Mouse (Mus musculus) limb, embryonic 12.5 days (tissue): Measurements from ENCODE around the gene Slc37a4. TPM values are rescaled to one million over a fixed set of nuclear protein-coding genes. Genes with fewer than 3 reads are reported as not detected.
"Not testable (repeated sequence)": the region's sequence is repeated elsewhere in the genome, so short reads cannot be mapped to it uniquely, and the experiment has no call there.

Experiments used
- ATAC-seq: fragments of 200-750 bp; cut with Nextera tagmentation; 2 replicates; pipeline ENCODE4 v1.8.0; 2017; ENCODE audit warnings: low read depth, moderate TSS enrichment; ENCODE audit not compliant: insufficient number of reproducible peaks, insufficient read depth, low FRiP score, low TSS enrichment
- H3K27ac ChIP-seq: fragments of 300-500 bp; sonication (generic); 2 replicates; pipeline ENCODE4 v1.5.1; 2016; ENCODE audit warnings: mild to moderate bottlenecking, moderate library complexity
- H3K27me3 ChIP-seq: fragments of 300-500 bp; sonication (generic); 2 replicates; pipeline ENCODE4 v1.6.1; 2016; ENCODE audit warnings: mild to moderate bottlenecking, moderate library complexity
- H3K36me3 ChIP-seq: fragments of 300-500 bp; sonication (generic); 2 replicates; pipeline ENCODE4 v1.6.1; 2016; ENCODE audit warnings: mild to moderate bottlenecking, moderate library complexity
- H3K4me1 ChIP-seq: fragments of 300-500 bp; sonication (generic); replicated peaks from 2 replicates; pipeline ENCODE4 v1.6.1; 2016
- H3K4me2 ChIP-seq: fragments of 300-500 bp; sonication (generic); 2 replicates; pipeline ENCODE4 v1.6.1; 2016; ENCODE audit warnings: mild to moderate bottlenecking, moderate library complexity
- H3K4me3 ChIP-seq: fragments of 300-500 bp; sonication (generic); replicated peaks from 2 replicates; pipeline ENCODE4 v1.5.1; 2016; ENCODE audit warnings: mild to moderate bottlenecking
- H3K9ac ChIP-seq: fragments of 300-500 bp; sonication (generic); replicated peaks from 2 replicates; pipeline ENCODE4 v1.6.1; 2016; ENCODE audit warnings: mild to moderate bottlenecking, moderate library complexity
- H3K9me3 ChIP-seq: fragments of 300-500 bp; sonication (generic); 2 replicates; pipeline ENCODE4 v1.6.1; 2016; ENCODE audit warnings: mild to moderate bottlenecking, moderate library complexity
- WGBS: fragments of 180-500 bp; shearing (Covaris S2); methylation state at CpG from one replicate; pipeline ENCODE4 v1.1.7; 2016; 5-methylcytosine and 5-hydroxymethylcytosine counted together
- microRNA-seq: library from miRNA; unstranded; fragments of <30 nt; microRNA quantifications from one replicate; pipeline ENCODE4, GENCODE M21; 2017
- polyA plus RNA-seq: library from polyadenylated mRNA; unstranded; fragments of >200 nt; fragmentation: Nextera tagmentation; extraction: Ambion mirVana; gene quantifications from 2 replicates; pipeline ENCODE4 v1.2.1, GENCODE M21; 2016

Gene Slc37a4
- polyA plus RNA-seq, 1 experiment from 2014 or later, result 11.1 TPM

DNA sequence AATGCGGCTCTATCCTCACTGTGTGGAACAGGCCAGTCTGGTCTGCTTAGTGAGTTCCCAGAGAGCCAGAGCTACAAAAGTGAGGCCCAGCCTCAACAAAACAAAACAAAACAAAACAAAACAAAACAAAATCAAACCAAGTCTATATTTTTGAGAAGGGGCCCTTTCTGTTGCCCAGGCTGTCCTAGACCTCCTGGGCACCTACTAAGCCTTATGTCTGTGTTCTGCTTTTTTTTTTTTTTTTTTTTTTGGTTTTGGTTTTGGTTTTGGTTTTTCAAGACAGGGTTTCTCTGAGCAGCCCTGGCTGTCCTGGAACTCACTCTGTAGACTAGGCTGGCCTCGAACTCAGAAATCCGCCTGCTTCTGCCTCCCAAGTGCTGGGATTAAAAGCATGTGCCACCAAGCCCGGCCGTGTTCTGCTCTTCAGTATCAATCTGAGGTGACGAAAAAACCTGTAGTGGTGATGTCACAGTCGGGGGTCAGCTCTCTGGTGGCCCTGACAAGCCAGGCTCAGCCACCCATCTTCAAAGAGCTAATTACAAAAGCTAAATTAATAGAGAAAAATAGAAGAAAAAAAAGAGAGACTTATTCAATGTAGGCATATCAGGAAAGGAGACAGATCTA, 47.9 kb downstream of the Slc37a4 start:
- not testable (repeated sequence) for H3K4me3 ChIP-seq, H3K36me3 ChIP-seq, H3K27me3 ChIP-seq, H3K4me2 ChIP-seq, H3K4me1 ChIP-seq, H3K9ac ChIP-seq, H3K27ac ChIP-seq, ATAC-seq, H3K9me3 ChIP-seq
- WGBS, result 83% methylated on average over 7 of the region's 7 CpGs

DNA sequence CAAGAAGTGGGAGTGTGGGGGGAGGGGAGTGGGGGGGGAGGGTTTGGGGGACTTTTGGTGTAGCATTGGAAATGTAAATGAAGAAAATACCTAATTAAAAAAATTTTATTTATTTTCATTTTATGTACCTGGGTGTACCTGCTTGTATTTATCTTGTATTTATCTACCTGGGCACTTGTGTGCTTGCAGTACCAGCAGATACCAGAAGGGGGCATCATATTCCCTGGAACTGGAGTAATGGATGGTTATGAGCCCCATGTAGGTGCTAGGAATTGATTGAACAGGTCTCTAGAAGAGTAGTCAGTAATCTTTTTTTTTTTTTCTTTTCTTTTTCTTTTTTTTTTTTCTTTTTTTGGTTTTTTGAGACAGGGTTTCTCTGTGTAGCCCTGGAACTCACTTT, 53.7 kb downstream of the Slc37a4 start:
- Histone ChIP-seq H3K4me3 (no peak overlapping the region), H3K9ac (no peak overlapping the region), H3K36me3 (no peaks in the 10 kb centered on the region), H3K27me3 (peaks cover 23% of the 10 kb centered on the region), H3K9me3 (no peaks in the 10 kb centered on the region), H3K4me2 (no peak overlapping the region), H3K27ac (no peak overlapping the region), H3K4me1 (peaks cover 9% of the 10 kb centered on the region; the same call in 1 of the 2 replicates)
- ATAC-seq, result no peak

Small RNA genes lying within 50 kb of the gene (microRNA-seq; reads per million reads assigned to microRNA genes)
- gene Mir7085, result not detected

Other genes starting within 250 kb of the Slc37a4 start
- 18.4 and 18.7 TPM in 2 replicates for gene Cbl, start 162.8 kb upstream of the Slc37a4 start, polyA plus RNA-seq
- gene Ccdc153, start 156.2 kb upstream of the Slc37a4 start, polyA plus RNA-seq, result not detected in 2 replicates
- gene Pdzd3, start 145.4 kb upstream of the Slc37a4 start, polyA plus RNA-seq, result not detected in 2 replicates
- gene Nlrx1, start 128.3 kb upstream of the Slc37a4 start, polyA plus RNA-seq, result 5.3 and 6.7 TPM in 2 replicates
- gene Abcg4, start 108.2 kb upstream of the Slc37a4 start, polyA plus RNA-seq, result 7.0 and 7.7 TPM in 2 replicates
- gene Hinfp, start 91.2 kb upstream of the Slc37a4 start, polyA plus RNA-seq, result 29.1 and 33.2 TPM in 2 replicates
- 7.9 and 8.1 TPM in 2 replicates for gene C2cd2l, start 76.6 kb upstream of the Slc37a4 start, polyA plus RNA-seq
- gene Dpagt1, start 70.8 kb upstream of the Slc37a4 start, polyA plus RNA-seq, result 38.1 and 38.6 TPM in 2 replicates
- gene H2afx, start 62.2 kb upstream of the Slc37a4 start, polyA plus RNA-seq, result 429 and 481 TPM in 2 replicates
- gene Hmbs, start 52.6 kb upstream of the Slc37a4 start, polyA plus RNA-seq, result 123 and 125 TPM in 2 replicates
- 28.9 and 30.7 TPM in 2 replicates for gene Vps11, start 35.2 kb upstream of the Slc37a4 start, polyA plus RNA-seq
- gene Hyou1, start 17.4 kb upstream of the Slc37a4 start, polyA plus RNA-seq, result 34.0 and 36.4 TPM in 2 replicates
- gene Rps25, start 10.3 kb downstream of the Slc37a4 start, polyA plus RNA-seq, result 2,041 and 2,143 TPM in 2 replicates
- 147 and 161 TPM in 2 replicates for gene Trappc4, start 10.7 kb downstream of the Slc37a4 start, polyA plus RNA-seq
- 35.1 and 38.4 TPM in 2 replicates for gene Ccdc84, start 21.7 kb downstream of the Slc37a4 start, polyA plus RNA-seq
- 0.18 TPM in 1 of 2 replicates, not detected in the other for gene Foxr1, start 44.3 kb downstream of the Slc37a4 start, polyA plus RNA-seq
- gene Upk2, start 58.1 kb downstream of the Slc37a4 start, polyA plus RNA-seq, result 0.31 and 0.65 TPM in 2 replicates
- gene Bcl9l, start 86.0 kb downstream of the Slc37a4 start, polyA plus RNA-seq, result 14.3 and 17.3 TPM in 2 replicates
- not detected in 2 replicates for gene Cxcr5, start 165.0 kb downstream of the Slc37a4 start, polyA plus RNA-seq
- gene Ddx6, start 208.0 kb downstream of the Slc37a4 start, polyA plus RNA-seq, result 26.3 and 32.6 TPM in 2 replicates